Mouse (Mus musculus) testis, adult 2 months (tissue): Measurements from ENCODE around the gene Ttc12.

Experiments
- CTCF ChIP-seq: fragments of 200-500 bp; IDR thresholded peaks from 2 replicates; pipeline ENCODE4 v1.5.1; 2012; ENCODE audit warnings: low read depth, mild to moderate bottlenecking, inconsistent platforms, low read length, moderate library complexity; ENCODE audit not compliant: control insufficient read depth, insufficient read depth, insufficient replicate concordance
- POLR2A ChIP-seq: fragments of 200-500 bp; IDR thresholded peaks from 2 replicates; pipeline ENCODE4 v1.6.1; 2012; ENCODE audit warnings: low read depth, mild to moderate bottlenecking, inconsistent platforms, low read length, moderate library complexity; ENCODE audit not compliant: control insufficient read depth

DNA sequence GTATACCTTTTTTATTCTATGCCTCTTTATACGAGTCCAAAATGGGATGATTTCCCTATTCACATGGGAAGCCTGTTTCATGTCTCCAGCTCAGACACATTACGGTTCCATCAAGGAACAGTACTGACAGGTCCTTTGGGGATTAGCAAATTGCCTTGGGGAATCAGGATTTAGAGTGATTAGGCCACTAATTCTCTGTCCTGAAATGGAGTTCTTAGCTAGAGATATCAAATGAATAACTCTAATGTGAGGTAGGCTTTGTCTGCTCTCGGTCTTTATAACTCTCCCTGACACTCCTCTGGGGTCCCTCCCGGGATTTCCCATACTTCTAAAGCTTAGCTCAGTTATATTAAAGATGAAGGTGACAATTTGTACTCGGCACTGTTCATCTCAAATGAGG lies 42.0 kb upstream of the Ttc12 start:
- no peak for TF ChIP-seq CTCF
- TF ChIP-seq POLR2A = no peak
